Mouse (Mus musculus) bone marrow, adult 2 months (tissue): ENCODE data around the gene Guk1. TPM values are rescaled to one million over a fixed set of nuclear protein-coding genes. Genes with fewer than 3 reads are reported as not detected.

ENCODE experiments used
- H3K27ac ChIP-seq: fragments of 200-500 bp; 2 replicates; pipeline ENCODE4 v1.5.1; 2012; ENCODE audit warnings: low read depth, mild to moderate bottlenecking, control low read depth, inconsistent platforms, low read length; ENCODE audit not compliant: control insufficient read depth, poor library complexity, insufficient read depth
- H3K4me1 ChIP-seq: fragments of 200-500 bp; 2 replicates; pipeline ENCODE4 v1.6.1; 2011; ENCODE audit warnings: low read length; ENCODE audit not compliant: control insufficient read depth, insufficient read depth
- H3K4me3 ChIP-seq: fragments of 200-500 bp; replicated peaks from 2 replicates; pipeline ENCODE3; 2011; ENCODE audit warnings: mild to moderate bottlenecking, low read depth, low read length, control low read depth; ENCODE audit not compliant: control insufficient read depth
- CTCF ChIP-seq: fragments of 200-500 bp; IDR thresholded peaks from 2 replicates; pipeline ENCODE4 v1.5.1; 2011; ENCODE audit warnings: low read length, control low read depth; ENCODE audit not compliant: control insufficient read depth, insufficient read depth
- POLR2A ChIP-seq: fragments of 200-500 bp; IDR thresholded peaks from 2 replicates; pipeline ENCODE4 v1.6.1; 2011; ENCODE audit warnings: low read depth, mild to moderate bottlenecking, control low read depth, low read length, borderline replicate concordance; ENCODE audit not compliant: control insufficient read depth
- WGBS: fragments of 180-500 bp; shearing (Covaris S2); methylation state at CpG from one replicate; pipeline ENCODE4 v1.1.7; 2018; 5-methylcytosine and 5-hydroxymethylcytosine counted together
- polyA plus RNA-seq: library from polyadenylated mRNA; stranded (reverse); fragments of >200 nt; gene quantifications from 2 replicates; pipeline ENCODE4 v1.2.4, GENCODE M21; 2011; ENCODE audit warnings: low replicate concordance; ENCODE audit not compliant: missing spikeins, insufficient read depth, insufficient read length

The Guk1 gene
- polyA plus RNA-seq, 1 experiment = 40.5 TPM

- no peak overlapping the region for H3K27ac ChIP-seq
- TF ChIP-seq POLR2A = no peak
- TF ChIP-seq CTCF = no peak
- WGBS = 19% methylated on average over 34 of the region's 34 CpGs
- H3K4me1 ChIP-seq = no peaks in the 10 kb centered on the region
- no peak overlapping the region for H3K4me3 ChIP-seq
Measured at GRCm38 (mm10) chr11:59176921-59177320, 15.1 kb downstream of the Guk1 start.

- TF ChIP-seq CTCF (no peak), POLR2A (no peak)
- Histone ChIP-seq H3K4me1 (no peaks in the 10 kb centered on the region), H3K27ac (no peak overlapping the region), H3K4me3 (no peak overlapping the region)
- WGBS = 3% methylated on average over 48 of the region's 48 CpGs
Measured at GRCm38 (mm10) chr11:59176475-59176874, 15.5 kb downstream of the Guk1 start.

GRCm38 (mm10) chr11:59174189-59174838, 17.7 kb downstream of the Guk1 start:
- no peak for TF ChIP-seq POLR2A
- H3K4me1 ChIP-seq = no peaks in the 10 kb centered on the region
- 61% methylated on average over 6 of the region's 6 CpGs for WGBS

GRCm38 (mm10) chr11:59170549-59170948, 21.5 kb downstream of the Guk1 start:
- Histone ChIP-seq H3K4me3 (no peak overlapping the region), H3K4me1 (no peaks in the 10 kb centered on the region; the same call in 1 of the 2 replicates), H3K27ac (no peak overlapping the region)
- WGBS = 81% methylated on average over 4 of the region's 4 CpGs
- TF ChIP-seq POLR2A = no peak
- TF ChIP-seq CTCF = no peak

More at GRCm38 (mm10) chr11:59174189-59174838, 17.7 kb downstream of the Guk1 start:
- Histone ChIP-seq H3K4me3 (no peak overlapping the region), H3K27ac (no peak overlapping the region)

- WGBS = 74% methylated on average over 3 of the region's 3 CpGs
- TF ChIP-seq CTCF = no peak
- TF ChIP-seq POLR2A = no peak
- Histone ChIP-seq H3K4me1 (no peaks in the 10 kb centered on the region; the same call in 1 of the 2 replicates), H3K4me3 (no peak overlapping the region), H3K27ac (no peak overlapping the region)
Measured at GRCm38 (mm10) chr11:59169807-59170206, 22.2 kb downstream of the Guk1 start.

GRCm38 (mm10) chr11:59165616-59166241, 26.3 kb downstream of the Guk1 start:
- 54% methylated on average over 2 of the region's 2 CpGs for WGBS
- TF ChIP-seq CTCF = no peak
- no peak for TF ChIP-seq POLR2A
- Histone ChIP-seq H3K27ac (peak overlapping the region; percentile 35; the same call in 1 of the 2 replicates), H3K4me1 (no peaks in the 10 kb centered on the region; the same call in 1 of the 2 replicates), H3K4me3 (no peak overlapping the region)

- 45% methylated on average over 9 of the region's 9 CpGs for WGBS
Measured at GRCm38 (mm10) chr11:59164384-59164783, 27.6 kb downstream of the Guk1 start.

GRCm38 (mm10) chr11:59163255-59164236, 28.5 kb downstream of the Guk1 start, which contains the start of gene Iba57:
Gene Iba57 (minus strand): TSS chr11:59163739.
- TF ChIP-seq POLR2A (peak; percentile 89), CTCF (no peak)
- WGBS = 2% methylated on average over 68 of the region's 68 CpGs
- H3K4me1 ChIP-seq = no peaks in the 10 kb centered on the region; the same call in 1 of the 2 replicates
- H3K4me3 ChIP-seq = peak within 1 kb of the TSS; percentile 86
- peak within 1 kb of the TSS; percentile 99 for H3K27ac ChIP-seq

More at GRCm38 (mm10) chr11:59164384-59164783, 27.6 kb downstream of the Guk1 start:
- H3K4me3 ChIP-seq = peak overlapping the region; percentile 86
- peak overlapping the region; percentile 99 for H3K27ac ChIP-seq
- no peaks in the 10 kb centered on the region; the same call in 1 of the 2 replicates for H3K4me1 ChIP-seq
- TF ChIP-seq POLR2A = no peak
